Mouse (Mus musculus) right cerebral cortex, postnatal 14 days (tissue): ENCODE measurements at regions not wholly inside any gene's neighbourhood (a gene's known extent, or its start where the extent isn't known, plus 50 kb on each side); places are given as distances from the start of the nearest gene placed in this dataset.

ENCODE experiments used
- DNase-seq: peaks from one replicate; pipeline ENCODE4 v3.0.0; 2022

DNA sequence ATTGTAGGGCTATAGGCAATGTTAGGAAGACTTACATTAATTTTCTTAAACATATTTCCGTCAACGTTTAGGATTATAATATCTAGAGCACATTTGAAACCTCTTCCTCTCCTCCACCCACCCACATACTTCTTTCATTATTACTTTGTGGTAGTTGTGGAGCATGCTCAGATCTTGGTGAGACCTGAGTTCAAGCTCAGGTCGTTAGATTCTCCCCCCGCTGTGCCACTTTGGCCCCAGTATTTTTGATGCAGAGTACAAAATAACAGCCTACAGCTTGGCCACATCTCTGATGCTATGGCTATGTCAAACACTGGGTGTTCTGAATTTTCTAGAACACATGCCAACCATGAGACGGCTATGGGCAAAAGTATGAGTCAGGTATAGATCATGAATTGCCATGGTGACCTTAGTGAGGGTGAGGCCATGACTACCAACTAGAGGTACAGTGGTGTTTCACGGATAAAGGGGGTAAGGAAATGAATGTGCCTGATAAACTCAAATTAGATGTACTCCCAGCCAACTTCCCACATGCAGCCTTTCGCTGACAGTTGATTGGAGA is 68.5 kb upstream of the H2afz start:
- no peak for DNase-seq

GRCm38 (mm10) chr3:137798769-137799168 is 65.5 kb upstream of the H2afz start:
- no peak for DNase-seq

- DNase-seq, result no peak
Observed at GRCm38 (mm10) chr3:137801402-137802020, 62.8 kb upstream of the H2afz start.

- DNase-seq, result no peak
Observed at GRCm38 (mm10) chr3:137807423-137807822, 56.9 kb upstream of the H2afz start.

GRCm38 (mm10) chr3:137807913-137808684 is 56.2 kb upstream of the H2afz start:
- DNase-seq, result no peak

DNA sequence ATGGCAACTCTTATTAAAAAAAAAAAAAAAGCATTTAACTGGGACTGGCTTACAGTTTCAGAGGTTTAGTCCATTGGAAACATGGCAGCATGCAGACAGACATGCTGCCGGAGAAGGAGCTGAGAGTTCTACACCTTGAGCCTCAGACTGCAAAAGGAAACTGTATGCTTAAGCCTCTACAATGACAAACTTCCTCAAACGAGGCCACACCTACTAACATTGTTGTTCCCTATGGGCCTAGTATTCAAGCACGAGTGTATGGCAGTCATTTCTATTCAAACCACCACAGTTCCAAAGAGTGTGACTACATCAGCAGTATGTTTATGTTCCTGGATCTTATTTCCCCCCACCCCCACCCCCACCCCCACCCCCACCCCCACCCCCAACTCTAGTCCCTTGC is 54.2 kb upstream of the H2afz start:
- no peak for DNase-seq
